Comparison of ENCODE assay signal across 9 mouse cellular contexts in genomic region chr6:115065411-115066241, GRCm38 (mm10). TPM values are rescaled to one million over a fixed set of nuclear protein-coding genes. Genes with fewer than 3 reads are reported as not detected.
DNase-seq lines count a peak whose midpoint lies in the region; ATAC-seq lines count a peak whose summit lies in the region.
"Had no signal": no experiment of that assay in that cellular context is flagged by ENCODE, and none has a peak within 500 bp of the region (broad histone marks: within the 10 kb centered on the region; RNA-seq: fewer than 3 reads in every experiment).

No protein-coding gene starts in this region.

- 35% methylated on average over 13 of the region's 13 CpGs for WGBS in liver, embryonic 13.5 days (ENCODE audit: insufficient replicate concordance)

- H3K4me1 ChIP-seq in liver, embryonic 13.5 days (replicated peaks) = no peaks in the 10 kb centered on the region
- H3K4me1 ChIP-seq: heart, embryonic 15.5 days had no signal

- H3K4me3 ChIP-seq in liver, embryonic 13.5 days (replicated peaks) = no peak overlapping the region
- H3K4me3 ChIP-seq: heart, embryonic 15.5 days had no signal

- peak; percentile 38 for DNase-seq in ovary, postnatal 14 days (ENCODE audit: low spot score)
- DNase-seq in ovary, adult 18-20 months (ENCODE audit: low spot score) = no peak
- peak; percentile 74 to 78 for DNase-seq in cerebellum, postnatal 25 days
- DNase-seq in liver, embryonic 13.5 days = peak; percentile 34
- DNase-seq in right cerebral cortex, postnatal 14 days = peak; percentile 38
- no peak for DNase-seq in MN1 (ENCODE audit: low spot score)

- peak; percentile 14 for ATAC-seq in activated CD4-positive, CD25-positive, alpha-beta regulatory T cell, adult 4 months
- peak; percentile 82 for ATAC-seq in hematopoietic stem cell, adult 5-6 weeks (replicated peaks in 1 of 2; ENCODE audit: insufficient read depth in 1 of 2, low FRiP score in 2 of 2, low TSS enrichment in 1 of 2, low read depth in 1 of 2, poor library complexity in 2 of 2, severe bottlenecking in 2 of 2)
- no peak for ATAC-seq in liver, embryonic 13.5 days (ENCODE audit: low read depth)

- H3K27me3 ChIP-seq in liver, embryonic 13.5 days = no peaks in the 10 kb centered on the region

- H3K4me2 ChIP-seq in liver, embryonic 13.5 days = no peak overlapping the region
- H3K4me2 ChIP-seq: heart, embryonic 15.5 days had no signal

- H3K9ac ChIP-seq in liver, embryonic 13.5 days = no peak overlapping the region
- H3K9ac ChIP-seq: heart, embryonic 15.5 days had no signal

- no peak overlapping the region for H3K27ac ChIP-seq in liver, embryonic 13.5 days
- H3K27ac ChIP-seq: heart, embryonic 15.5 days had no signal

- H3K9me3 ChIP-seq in liver, embryonic 13.5 days (replicated peaks) = no peaks in the 10 kb centered on the region
- H3K9me3 ChIP-seq: heart, embryonic 15.5 days had no signal

- H3K36me3 ChIP-seq in liver, embryonic 13.5 days = no peaks in the 10 kb centered on the region
- H3K36me3 ChIP-seq: heart, embryonic 15.5 days had no signal

RNA-seq across cellular contexts. Expression of gene Tamm41, which starts 27.9 kb away (rescaled TPM):
- 10 to 100 TPM; 26.7 to 33.3 TPM for polyA plus RNA-seq in activated CD4-positive, CD25-positive, alpha-beta regulatory T cell, adult 4 months (2017; shearing (Covaris generic))
- 31.2 and 53.1 TPM in 2 replicates for total RNA-seq in hematopoietic stem cell, adult 5-6 weeks (2017)
- 40.8 and 41.9 TPM in 2 replicates for polyA plus RNA-seq in liver, embryonic 13.5 days (2015; fragmentation: Nextera tagmentation; extraction: Ambion mirVana)

Comparison
In these comparisons a context has a peak if more than half of its experiments do, and no peak if none do; other contexts are left out.
1. DNase-seq: peak in ovary, postnatal 14 days (single experiment), cerebellum, postnatal 25 days (2 of 2), liver, embryonic 13.5 days (single experiment) and right cerebral cortex, postnatal 14 days (single experiment); none in ovary, adult 18-20 months (single experiment) and MN1 (single experiment).